Mouse (Mus musculus): ENCODE data around the gene Exosc10. TPM values are rescaled to one million over a fixed set of nuclear protein-coding genes. Genes with fewer than 3 reads are reported as not detected.

Exosc10 gene
- polyA plus RNA-seq, 1 experiment from 2014 or later, result 30.0 TPM

GRCm38 (mm10) chr4:148515313-148515712 lies 42.9 kb upstream of the Exosc10 start:
- Histone ChIP-seq H3K4me2 (replicated peaks; ENCODE audit: low read depth) (no peak overlapping the region), H3K9me3 (ENCODE audit: control insufficient read depth, low read length) (no peaks in the 10 kb centered on the region), H3K27ac (replicated peaks) (no peak overlapping the region), H3K4me3 (ENCODE audit: low read depth, low read length) (no peak overlapping the region), H3K4me1 (replicated peaks; ENCODE audit: control insufficient read depth, insufficient read depth) (no peaks in the 10 kb centered on the region), H3K9ac (ENCODE audit: low read length) (no peak overlapping the region), H3K36me3 (ENCODE audit: control insufficient read depth, insufficient read depth, low read length) (peaks cover 20% of the 10 kb centered on the region), H3K27me3 (ENCODE audit: control insufficient read depth, insufficient read depth, low read length) (no peaks in the 10 kb centered on the region)
- TF ChIP-seq EP300 (optimal IDR thresholded peaks at IDR 0.05) (no peak), CTCF (IDR thresholded peaks at IDR 0.05; ENCODE audit: low read depth) (peak; percentile 51)
- no peak for ATAC-seq (ENCODE audit: low FRiP score, low TSS enrichment)
- DNase-seq (ENCODE audit: low spot score), result no peak
- 92% methylated on average over 2 of the region's 2 CpGs for WGBS

DNA sequence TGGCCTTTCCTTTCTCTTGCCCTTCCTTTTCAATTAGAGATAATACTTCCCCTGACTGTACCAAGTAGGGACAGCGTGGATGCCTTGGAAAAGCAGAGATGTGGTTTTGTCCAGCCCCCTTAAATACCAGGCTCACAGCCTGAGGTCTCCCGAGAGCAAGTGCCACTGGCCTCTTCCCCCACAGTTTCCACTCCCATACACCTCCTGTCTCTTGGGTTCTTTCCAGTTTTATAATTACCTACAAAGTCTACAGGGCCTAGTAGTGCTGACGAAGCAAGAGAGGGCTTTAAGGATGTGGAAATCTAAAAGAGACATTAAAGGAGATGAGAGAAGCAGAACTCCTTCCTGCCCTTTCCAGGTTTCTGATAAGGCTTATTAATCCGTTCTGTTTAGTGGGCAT lies 40.4 kb upstream of the Exosc10 start:
- TF ChIP-seq EP300 (optimal IDR thresholded peaks at IDR 0.05) (no peak), CTCF (IDR thresholded peaks at IDR 0.05; ENCODE audit: low read depth) (no peak)
- no peak overlapping the region for H3K9ac ChIP-seq (ENCODE audit: low read length)
- 73% methylated on average over 4 of the region's 4 CpGs for WGBS

DNA sequence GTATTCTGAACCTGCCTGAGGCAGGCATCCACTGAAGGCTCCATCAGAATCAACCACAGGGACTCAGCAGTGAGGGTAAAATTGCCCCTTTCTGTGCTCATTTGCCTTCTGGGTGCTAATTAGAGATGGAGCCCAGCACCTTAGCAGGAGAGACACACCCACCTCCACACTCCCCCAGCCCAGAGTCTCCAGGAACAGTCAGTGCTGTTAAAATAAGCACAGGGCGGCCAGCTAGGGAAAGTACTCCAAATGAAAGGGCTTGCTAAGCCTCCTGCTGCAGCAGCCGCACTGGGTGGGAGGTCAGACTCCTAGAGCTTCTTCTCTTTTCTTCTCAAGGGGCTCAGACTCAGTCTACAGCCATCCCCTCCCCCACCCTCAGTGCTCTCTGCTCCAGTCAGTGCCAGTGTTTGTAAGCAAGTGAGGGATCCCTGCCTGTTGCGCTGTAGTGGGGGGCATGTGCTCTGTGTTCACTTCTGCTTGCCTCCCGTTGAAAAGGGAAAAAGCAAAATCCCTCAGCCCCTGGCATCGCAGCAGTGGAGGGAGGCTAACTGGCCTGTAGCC lies 39.9 kb upstream of the Exosc10 start:
- WGBS, result 70% methylated on average over 5 of the region's 5 CpGs

More for the DNA sequence above, 40.4 kb upstream of the Exosc10 start:
- Histone ChIP-seq H3K27me3 (ENCODE audit: control insufficient read depth, insufficient read depth, low read length) (no peaks in the 10 kb centered on the region), H3K9me3 (ENCODE audit: control insufficient read depth, low read length) (no peaks in the 10 kb centered on the region), H3K4me1 (replicated peaks; ENCODE audit: control insufficient read depth, insufficient read depth) (no peaks in the 10 kb centered on the region), H3K4me3 (ENCODE audit: low read depth, low read length) (no peak overlapping the region), H3K4me2 (replicated peaks; ENCODE audit: low read depth) (no peak overlapping the region), H3K27ac (replicated peaks) (no peak overlapping the region), H3K36me3 (ENCODE audit: control insufficient read depth, insufficient read depth, low read length) (peaks cover 18% of the 10 kb centered on the region)
- no peak for ATAC-seq (ENCODE audit: low FRiP score, low TSS enrichment)
- no peak for DNase-seq (ENCODE audit: low spot score)

GRCm38 (mm10) chr4:148523538-148523937 lies 34.7 kb upstream of the Exosc10 start:
- Histone ChIP-seq H3K27ac (replicated peaks) (no peak overlapping the region), H3K9ac (ENCODE audit: low read length) (no peak overlapping the region), H3K4me1 (replicated peaks; ENCODE audit: control insufficient read depth, insufficient read depth) (no peaks in the 10 kb centered on the region), H3K4me2 (replicated peaks; ENCODE audit: low read depth) (no peak overlapping the region), H3K4me3 (ENCODE audit: low read depth, low read length) (no peak overlapping the region), H3K27me3 (ENCODE audit: control insufficient read depth, insufficient read depth, low read length) (no peaks in the 10 kb centered on the region), H3K9me3 (ENCODE audit: control insufficient read depth, low read length) (no peaks in the 10 kb centered on the region), H3K36me3 (ENCODE audit: control insufficient read depth, insufficient read depth, low read length) (peaks cover 33% of the 10 kb centered on the region)
- TF ChIP-seq CTCF (IDR thresholded peaks at IDR 0.05; ENCODE audit: low read depth) (no peak), EP300 (optimal IDR thresholded peaks at IDR 0.05) (no peak)
- WGBS, result 74% methylated on average over 7 of the region's 7 CpGs
- DNase-seq (ENCODE audit: low spot score) (no peak), ATAC-seq (ENCODE audit: low FRiP score, low TSS enrichment) (no peak)

More for the DNA sequence above, 39.9 kb upstream of the Exosc10 start:
- no peaks in the 10 kb centered on the region for H3K4me1 ChIP-seq (replicated peaks; ENCODE audit: control insufficient read depth, insufficient read depth)
- no peak overlapping the region for H3K4me2 ChIP-seq (replicated peaks; ENCODE audit: low read depth)
- DNase-seq (ENCODE audit: low spot score) (no peak), ATAC-seq (ENCODE audit: low FRiP score, low TSS enrichment) (no peak)
- H3K9me3 ChIP-seq (ENCODE audit: control insufficient read depth, low read length), result no peaks in the 10 kb centered on the region
- H3K9ac ChIP-seq (ENCODE audit: low read length), result no peak overlapping the region
- H3K4me3 ChIP-seq (ENCODE audit: low read depth, low read length), result no peak overlapping the region
- no peak overlapping the region for H3K27ac ChIP-seq (replicated peaks)
- H3K27me3 ChIP-seq (ENCODE audit: control insufficient read depth, insufficient read depth, low read length), result no peaks in the 10 kb centered on the region
- no peak for TF ChIP-seq EP300 (optimal IDR thresholded peaks at IDR 0.05)
- TF ChIP-seq CTCF (IDR thresholded peaks at IDR 0.05; ENCODE audit: low read depth), result no peak
- H3K36me3 ChIP-seq (ENCODE audit: control insufficient read depth, insufficient read depth, low read length), result peaks cover 18% of the 10 kb centered on the region

GRCm38 (mm10) chr4:148527158-148527910 lies 30.9 kb upstream of the Exosc10 start:
- H3K9me3 ChIP-seq (ENCODE audit: control insufficient read depth, low read length), result no peaks in the 10 kb centered on the region
- TF ChIP-seq CTCF (IDR thresholded peaks at IDR 0.05; ENCODE audit: low read depth) (no peak), EP300 (optimal IDR thresholded peaks at IDR 0.05) (no peak)
- H3K27ac ChIP-seq (replicated peaks), result no peak overlapping the region
- H3K36me3 ChIP-seq (ENCODE audit: control insufficient read depth, insufficient read depth, low read length), result peaks cover 42% of the 10 kb centered on the region
- DNase-seq (ENCODE audit: low spot score), result no peak
- no peak overlapping the region for H3K9ac ChIP-seq (ENCODE audit: low read length)
- no peak for ATAC-seq (ENCODE audit: low FRiP score, low TSS enrichment)
- no peaks in the 10 kb centered on the region for H3K4me1 ChIP-seq (replicated peaks; ENCODE audit: control insufficient read depth, insufficient read depth)
- WGBS, result 88% methylated on average over 10 of the region's 10 CpGs
- H3K4me3 ChIP-seq (ENCODE audit: low read depth, low read length), result no peak overlapping the region
- no peak overlapping the region for H3K4me2 ChIP-seq (replicated peaks; ENCODE audit: low read depth)
- no peaks in the 10 kb centered on the region for H3K27me3 ChIP-seq (ENCODE audit: control insufficient read depth, insufficient read depth, low read length)

DNA sequence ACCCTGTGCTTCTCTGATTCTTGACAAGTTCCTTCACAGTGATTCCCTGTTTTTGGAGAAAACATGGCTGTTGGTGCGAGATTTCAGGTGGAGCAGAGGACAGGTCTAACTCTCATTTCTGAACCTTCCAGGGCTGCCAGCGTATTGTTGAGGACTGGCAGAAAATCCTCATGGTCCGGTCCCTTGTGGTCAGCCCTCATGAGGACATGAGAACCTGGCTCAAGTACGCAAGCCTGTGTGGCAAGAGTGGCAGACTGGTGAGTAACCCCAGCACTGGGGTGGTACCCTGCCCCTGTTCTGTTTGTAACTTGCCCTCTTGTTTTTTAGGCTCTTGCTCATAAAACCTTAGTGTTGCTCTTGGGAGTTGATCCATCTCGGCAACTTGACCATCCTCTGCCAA lies 27.9 kb upstream of the Exosc10 start:
- no peak for TF ChIP-seq EP300 (optimal IDR thresholded peaks at IDR 0.05)
- no peak for TF ChIP-seq CTCF (IDR thresholded peaks at IDR 0.05; ENCODE audit: low read depth)
- H3K36me3 ChIP-seq (ENCODE audit: control insufficient read depth, insufficient read depth, low read length), result peaks cover 51% of the 10 kb centered on the region
- H3K27me3 ChIP-seq (ENCODE audit: control insufficient read depth, insufficient read depth, low read length), result no peaks in the 10 kb centered on the region
- H3K4me2 ChIP-seq (replicated peaks; ENCODE audit: low read depth), result no peak overlapping the region
- H3K9me3 ChIP-seq (ENCODE audit: control insufficient read depth, low read length), result no peaks in the 10 kb centered on the region
- WGBS, result 93% methylated on average over 5 of the region's 5 CpGs
- DNase-seq (ENCODE audit: low spot score) (no peak), ATAC-seq (ENCODE audit: low FRiP score, low TSS enrichment) (no peak)
- H3K27ac ChIP-seq (replicated peaks), result no peak overlapping the region
- no peak overlapping the region for H3K9ac ChIP-seq (ENCODE audit: low read length)
- no peaks in the 10 kb centered on the region for H3K4me1 ChIP-seq (replicated peaks; ENCODE audit: control insufficient read depth, insufficient read depth)
- no peak overlapping the region for H3K4me3 ChIP-seq (ENCODE audit: low read depth, low read length)
